Mouse (Mus musculus): ENCODE results near the gene Dhrs11. TPM values are rescaled to one million over a fixed set of nuclear protein-coding genes. Genes with fewer than 3 reads are reported as not detected.
"Not testable (repeated sequence)": the region's sequence is repeated elsewhere in the genome, so short reads cannot be mapped to it uniquely, and the experiment has no call there.

Gene Dhrs11
- 17.6 and 18.7 TPM in 2 replicates for polyA plus RNA-seq (2012; ENCODE audit: insufficient read depth, low replicate concordance)

DNA sequence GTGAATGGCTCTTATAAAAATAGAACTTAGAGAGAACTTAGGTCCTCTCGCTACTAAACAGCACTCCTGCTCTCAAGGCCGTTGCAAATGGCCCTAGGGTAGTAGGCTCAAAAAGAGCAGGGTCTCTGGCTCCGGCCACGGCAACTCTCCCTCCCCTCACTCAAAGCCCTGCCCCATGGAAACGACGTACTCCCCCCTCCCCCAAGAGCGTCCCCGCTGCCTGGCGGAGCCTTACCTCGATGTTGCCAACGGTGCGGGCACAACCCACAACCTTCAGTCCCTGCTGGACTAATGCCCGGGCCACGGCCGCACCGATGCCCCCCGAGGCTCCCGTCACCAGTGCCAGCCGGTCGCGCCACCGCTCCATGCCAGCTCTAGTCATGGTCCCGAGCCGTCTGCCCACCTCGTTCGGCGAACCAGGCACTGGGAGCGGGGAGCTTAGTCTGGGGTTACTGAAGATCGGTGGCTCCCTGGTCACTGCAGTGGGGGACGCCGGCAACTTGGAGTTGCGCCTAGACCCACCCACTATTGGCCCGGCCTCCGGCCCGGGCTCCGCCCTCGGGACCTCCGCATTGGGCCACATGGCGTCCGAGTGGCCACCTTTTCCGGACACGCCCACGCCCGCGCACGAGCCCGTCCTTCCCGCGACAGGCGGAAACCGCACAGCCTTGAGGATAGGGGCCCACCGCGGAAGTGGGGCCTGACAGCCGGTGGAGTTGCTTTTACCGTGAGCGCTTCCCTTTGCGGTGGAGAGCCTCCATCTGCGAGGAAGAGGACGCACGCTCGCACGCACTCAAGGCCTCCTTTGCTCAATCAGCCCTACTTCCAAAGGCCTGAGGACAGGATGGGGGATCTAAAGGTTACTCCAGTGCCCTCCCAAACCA lies at the start of gene Dhrs11:
TSS of gene Dhrs11 (minus strand) at position 479 of the 884 bp plus-strand sequence.
- H3K36me3 ChIP-seq (replicated peaks; ENCODE audit: low read length): peaks cover 79% of the 10 kb centered on the region
- 0 out of 3 replicates have a peak, but pooled peaks have one; percentile 18 for TF ChIP-seq GATA1 (IDR thresholded peaks at IDR 0.05; ENCODE audit: borderline replicate concordance, low read length)
- peak; percentile 96 for TF ChIP-seq FLI1 (IDR thresholded peaks at IDR 0.05; ENCODE audit: low read length)
- H3K9me3 ChIP-seq: no peaks in the 10 kb centered on the region
- peaks cover 74% of the 10 kb centered on the region for H3K4me1 ChIP-seq
- H3K27me3 ChIP-seq (replicated peaks): no peaks in the 10 kb centered on the region
- peak within 1 kb of the TSS; percentile 99 for H3K4me3 ChIP-seq (replicated peaks)

DNA sequence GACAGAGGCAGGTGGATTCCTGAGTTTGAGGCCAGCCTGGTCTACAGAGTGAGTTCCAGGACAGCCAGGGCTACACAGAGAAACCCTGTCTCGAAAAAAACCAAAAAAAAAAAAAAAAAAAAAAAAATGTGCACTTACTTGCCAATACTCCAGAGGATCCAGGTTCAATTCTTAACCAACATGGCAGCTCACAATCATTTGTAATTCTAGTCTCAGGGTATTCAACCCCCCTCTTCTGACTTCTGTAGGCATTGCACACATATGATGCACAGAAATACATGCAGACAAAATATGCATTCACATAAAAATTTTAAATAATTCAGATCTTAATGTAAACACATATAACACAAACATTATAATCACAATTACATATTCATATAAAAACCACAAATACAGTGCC lies 47.2 kb upstream of the Dhrs11 start:
- H3K27me3 ChIP-seq (replicated peaks); H3K9me3 ChIP-seq; H3K4me3 ChIP-seq (replicated peaks): not testable (repeated sequence)
- H3K36me3 ChIP-seq (replicated peaks; ENCODE audit: low read length): peaks cover 17% of the 10 kb centered on the region
- peaks cover 47% of the 10 kb centered on the region for H3K4me1 ChIP-seq

DNA sequence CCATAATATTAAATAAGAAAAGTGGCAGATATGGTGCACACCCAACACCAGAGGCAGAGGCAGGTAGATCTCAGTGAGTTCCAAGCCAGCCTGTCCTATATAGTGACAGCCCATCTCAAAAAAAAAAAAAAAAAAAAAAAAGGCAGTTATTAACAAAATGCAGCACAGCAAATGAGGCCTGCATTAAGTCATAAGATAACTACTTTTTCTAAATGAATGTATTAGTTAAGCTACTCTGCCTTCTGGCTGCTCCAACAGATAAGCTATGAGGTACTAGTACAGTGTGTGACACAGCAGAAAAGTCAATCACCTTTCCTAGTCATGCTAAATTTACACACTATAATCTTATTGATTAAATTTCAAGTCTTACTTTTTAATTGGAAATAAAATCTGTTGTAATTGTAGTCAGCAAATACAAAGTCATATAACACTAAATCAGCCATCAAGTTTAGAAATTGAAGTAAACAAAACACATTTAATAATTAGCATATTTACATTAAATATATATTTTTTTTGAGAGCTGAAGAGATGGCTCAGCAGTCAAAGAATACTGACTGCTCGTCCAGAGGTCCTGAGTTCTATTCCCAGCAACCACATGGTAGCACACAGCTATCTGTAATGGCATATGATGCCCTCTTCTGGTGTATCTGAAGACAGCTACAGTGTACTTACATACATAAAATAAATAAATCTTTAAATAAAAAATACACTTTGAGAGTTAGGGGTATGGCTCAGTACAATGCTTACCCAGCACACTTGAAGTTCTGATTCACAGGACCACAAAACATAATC lies 44.4 kb upstream of the Dhrs11 start:
- TF ChIP-seq FLI1 (IDR thresholded peaks at IDR 0.05; ENCODE audit: low read length) (no peak), GATA1 (IDR thresholded peaks at IDR 0.05; ENCODE audit: borderline replicate concordance, low read length) (no peak)
- Histone ChIP-seq H3K36me3 (replicated peaks; ENCODE audit: low read length) (peaks cover 16% of the 10 kb centered on the region), H3K4me3 (replicated peaks) (no peak overlapping the region)

DNA sequence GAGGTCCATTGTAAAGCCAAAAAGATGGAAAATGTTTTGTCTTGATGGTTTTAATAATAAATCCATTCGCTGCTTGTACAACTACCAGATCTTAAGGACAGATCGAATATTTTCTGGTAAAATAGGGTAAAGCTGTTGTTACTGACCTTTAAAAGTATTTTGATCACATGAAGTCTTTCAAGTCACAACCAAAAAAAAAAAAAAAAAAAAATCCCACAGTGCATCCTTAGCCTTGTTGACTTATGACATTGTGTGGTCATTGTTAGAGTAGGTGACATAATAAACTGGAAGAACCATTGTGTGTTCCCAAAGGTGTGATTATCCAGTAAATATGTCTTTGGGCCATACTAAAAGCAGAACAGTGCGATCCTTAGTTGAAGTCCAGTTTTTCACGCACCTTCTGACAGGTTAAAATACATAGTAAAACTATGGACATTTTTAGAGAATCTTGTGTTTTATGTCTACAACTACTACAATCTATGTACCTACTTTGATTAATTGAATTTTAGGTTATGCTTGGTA lies 42.8 kb upstream of the Dhrs11 start:
- Histone ChIP-seq H3K9me3 (no peaks in the 10 kb centered on the region), H3K36me3 (replicated peaks; ENCODE audit: low read length) (peaks cover 19% of the 10 kb centered on the region), H3K27me3 (replicated peaks) (no peaks in the 10 kb centered on the region), H3K4me3 (replicated peaks) (peak overlapping the region; percentile 93), H3K4me1 (peaks cover 29% of the 10 kb centered on the region)
- TF ChIP-seq GATA1 (IDR thresholded peaks at IDR 0.05; ENCODE audit: borderline replicate concordance, low read length): no peak
- TF ChIP-seq FLI1 (IDR thresholded peaks at IDR 0.05; ENCODE audit: low read length): no peak

More for the DNA sequence above, 44.4 kb upstream of the Dhrs11 start:
- Histone ChIP-seq H3K4me1 (peaks cover 25% of the 10 kb centered on the region), H3K9me3 (no peaks in the 10 kb centered on the region), H3K27me3 (replicated peaks) (no peaks in the 10 kb centered on the region)

DNA sequence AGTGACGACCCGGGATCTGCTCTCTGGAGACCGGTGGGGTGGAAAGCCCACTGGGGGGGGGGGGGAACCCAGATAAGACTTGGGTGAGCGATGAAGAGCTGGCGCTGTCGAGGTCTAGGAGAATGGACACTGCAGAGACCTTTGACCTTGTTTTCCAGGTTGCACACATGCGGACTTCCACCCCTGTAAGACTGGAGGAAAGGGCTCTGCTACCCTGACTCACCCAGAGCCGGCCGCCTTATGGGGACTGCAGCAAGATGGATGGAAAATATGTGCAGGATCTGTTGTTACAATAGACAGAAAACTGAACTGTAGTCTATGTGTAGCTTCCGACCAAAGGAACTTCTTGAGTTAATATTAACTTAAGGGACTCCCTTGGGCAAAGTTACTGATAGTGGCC lies 42.3 kb upstream of the Dhrs11 start:
- Histone ChIP-seq H3K9me3 (no peaks in the 10 kb centered on the region), H3K4me3 (replicated peaks) (peak overlapping the region; percentile 93)

DNA sequence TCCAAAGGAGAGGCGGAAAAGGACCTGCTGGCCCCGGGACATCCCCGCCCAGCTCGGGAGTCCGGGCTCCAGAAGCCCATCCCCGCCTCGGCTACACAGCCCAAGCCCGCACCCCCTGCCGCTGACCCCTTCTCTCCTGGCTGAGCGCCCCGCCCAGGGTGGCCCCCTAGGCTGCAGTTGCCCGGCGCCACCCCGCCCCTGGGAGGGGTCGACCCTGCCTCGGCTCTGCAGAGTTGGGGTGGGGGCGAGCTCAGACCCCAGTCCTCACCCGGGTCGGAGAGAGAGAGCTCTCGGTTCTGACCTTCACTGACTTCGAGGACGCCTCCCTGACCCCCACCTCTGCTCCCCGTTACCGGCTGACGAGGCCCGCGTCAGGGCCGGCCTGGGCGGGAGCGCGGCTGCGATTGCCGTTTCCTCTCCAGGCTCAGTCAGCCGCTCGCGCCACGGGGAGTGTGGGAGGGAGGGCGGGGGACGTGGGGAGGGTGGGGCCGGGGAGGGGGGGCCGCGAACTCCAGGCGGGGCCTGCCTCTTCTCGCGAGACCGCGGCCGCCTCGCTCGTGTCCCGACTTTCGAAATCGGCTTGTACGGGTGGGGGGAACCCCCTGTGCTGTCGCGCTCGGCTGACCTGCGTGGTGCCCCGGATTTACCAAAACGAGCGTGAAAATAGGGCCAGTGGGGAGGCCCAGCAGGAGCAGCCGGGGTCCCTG lies 41.7 kb upstream of the Dhrs11 start, which contains the start of gene Ggnbp2:
TSS of gene Ggnbp2 (minus strand) at position 481 of the 707 bp plus-strand sequence.
- Histone ChIP-seq H3K4me1 (peaks cover 40% of the 10 kb centered on the region), H3K36me3 (replicated peaks; ENCODE audit: low read length) (peaks cover 28% of the 10 kb centered on the region), H3K4me3 (replicated peaks) (peak within 1 kb of the TSS; percentile 93), H3K9me3 (no peaks in the 10 kb centered on the region), H3K27me3 (replicated peaks) (no peaks in the 10 kb centered on the region)
- TF ChIP-seq FLI1 (IDR thresholded peaks at IDR 0.05; ENCODE audit: low read length): no peak
- TF ChIP-seq GATA1 (IDR thresholded peaks at IDR 0.05; ENCODE audit: borderline replicate concordance, low read length): no peak

More for the DNA sequence above, 42.3 kb upstream of the Dhrs11 start:
- Histone ChIP-seq H3K36me3 (replicated peaks; ENCODE audit: low read length) (peaks cover 23% of the 10 kb centered on the region), H3K4me1 (peaks cover 35% of the 10 kb centered on the region), H3K27me3 (replicated peaks) (no peaks in the 10 kb centered on the region)
- no peak for TF ChIP-seq FLI1 (IDR thresholded peaks at IDR 0.05; ENCODE audit: low read length)

DNA sequence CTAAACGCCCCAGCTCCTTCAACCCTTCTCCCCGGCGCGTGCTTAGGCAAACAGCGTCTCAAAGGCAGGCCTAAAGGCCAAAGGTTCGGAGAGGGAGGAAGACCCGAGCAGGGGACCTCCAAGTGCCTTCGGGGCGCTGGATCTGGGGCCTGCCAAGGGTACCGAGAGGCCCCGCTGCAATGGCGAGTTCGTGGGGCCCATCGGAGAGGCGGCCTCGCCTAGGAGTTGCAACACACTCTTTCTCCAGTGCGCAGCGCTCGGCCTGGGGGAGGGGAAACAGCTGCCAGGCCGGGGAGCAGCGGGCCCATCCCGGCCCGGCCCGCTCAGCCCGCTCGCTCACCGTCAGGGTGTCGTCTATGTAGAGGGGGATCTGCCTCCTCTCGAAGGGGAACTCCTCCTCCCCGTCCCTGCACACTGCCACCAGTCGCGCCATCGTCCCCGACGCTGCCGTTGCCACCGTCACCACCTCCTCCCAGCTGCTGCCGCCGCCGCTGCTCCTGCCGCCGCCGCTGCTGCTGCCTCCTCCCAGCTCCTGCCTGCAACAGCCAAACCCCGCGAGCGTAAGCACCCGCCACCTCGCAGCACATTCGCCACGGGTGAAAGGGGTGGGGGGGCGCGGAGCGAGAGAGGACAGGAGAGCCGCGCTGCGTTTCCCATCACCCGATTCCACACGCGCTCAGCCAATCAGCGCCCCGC lies 40.9 kb upstream of the Dhrs11 start:
- no peak for TF ChIP-seq GATA1 (IDR thresholded peaks at IDR 0.05; ENCODE audit: borderline replicate concordance, low read length)
- TF ChIP-seq FLI1 (IDR thresholded peaks at IDR 0.05; ENCODE audit: low read length): no peak
- Histone ChIP-seq H3K27me3 (replicated peaks) (no peaks in the 10 kb centered on the region), H3K36me3 (replicated peaks; ENCODE audit: low read length) (peaks cover 32% of the 10 kb centered on the region), H3K4me3 (replicated peaks) (peak overlapping the region; percentile 93), H3K4me1 (peaks cover 48% of the 10 kb centered on the region), H3K9me3 (no peaks in the 10 kb centered on the region)

DNA sequence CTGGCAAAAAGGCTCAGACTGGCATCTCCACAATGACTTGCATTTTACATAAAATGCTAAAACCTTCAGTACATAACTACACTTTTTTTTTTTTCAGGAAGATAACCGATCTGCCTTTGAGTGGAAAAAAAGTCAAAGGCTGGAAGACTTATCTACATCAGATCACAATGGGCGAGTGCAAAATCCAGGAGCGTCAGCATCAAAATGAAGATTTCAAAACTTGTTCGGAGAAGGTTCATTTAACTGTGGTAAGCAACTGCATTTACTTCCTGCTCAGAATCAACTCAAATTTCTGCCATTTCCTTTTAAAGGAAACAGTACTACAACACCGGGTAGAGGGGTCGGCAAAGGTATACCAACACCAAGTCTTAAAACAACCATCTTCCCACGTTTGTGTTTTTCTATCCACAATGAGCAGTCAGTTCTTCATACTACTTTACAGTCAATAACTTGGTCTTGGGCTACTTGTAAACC lies 40.0 kb upstream of the Dhrs11 start:
- Histone ChIP-seq H3K4me3 (replicated peaks) (peak overlapping the region; percentile 93), H3K9me3 (no peaks in the 10 kb centered on the region), H3K27me3 (replicated peaks) (no peaks in the 10 kb centered on the region), H3K4me1 (peaks cover 54% of the 10 kb centered on the region), H3K36me3 (replicated peaks; ENCODE audit: low read length) (peaks cover 36% of the 10 kb centered on the region)
- TF ChIP-seq FLI1 (IDR thresholded peaks at IDR 0.05; ENCODE audit: low read length) (no peak), GATA1 (IDR thresholded peaks at IDR 0.05; ENCODE audit: borderline replicate concordance, low read length) (no peak)

DNA sequence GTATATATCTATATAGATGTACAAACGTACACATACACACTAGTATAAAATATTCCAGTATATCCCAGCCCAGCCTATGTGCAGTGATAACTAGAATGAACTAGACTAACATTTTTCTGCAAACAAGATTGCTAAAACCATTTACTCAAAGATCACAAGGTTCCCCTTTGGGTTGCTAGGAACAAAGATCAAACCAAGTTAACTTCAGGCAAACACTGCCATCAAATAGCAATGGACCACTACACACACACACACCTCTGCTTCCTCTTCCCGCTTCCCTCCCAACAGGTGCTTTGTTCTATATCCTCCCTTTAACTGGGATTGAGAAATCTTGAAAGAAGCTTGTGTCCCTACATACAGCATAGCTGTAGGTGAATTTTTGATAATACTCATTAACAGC lies 38.8 kb upstream of the Dhrs11 start:
- Histone ChIP-seq H3K36me3 (replicated peaks; ENCODE audit: low read length) (peaks cover 47% of the 10 kb centered on the region), H3K4me3 (replicated peaks) (peak overlapping the region; percentile 88), H3K9me3 (no peaks in the 10 kb centered on the region), H3K27me3 (replicated peaks) (no peaks in the 10 kb centered on the region), H3K4me1 (peaks cover 55% of the 10 kb centered on the region)
- TF ChIP-seq FLI1 (IDR thresholded peaks at IDR 0.05; ENCODE audit: low read length) (no peak), GATA1 (IDR thresholded peaks at IDR 0.05; ENCODE audit: borderline replicate concordance, low read length) (no peak)
